Mouse (Mus musculus) testis, adult 2 months (tissue): Measurements from ENCODE around the gene Hephl1.

Source experiments
- CTCF ChIP-seq: fragments of 200-500 bp; IDR thresholded peaks from 2 replicates; pipeline ENCODE4 v1.5.1; 2012; ENCODE audit warnings: low read depth, mild to moderate bottlenecking, inconsistent platforms, low read length, moderate library complexity; ENCODE audit not compliant: control insufficient read depth, insufficient read depth, insufficient replicate concordance
- POLR2A ChIP-seq: fragments of 200-500 bp; IDR thresholded peaks from 2 replicates; pipeline ENCODE4 v1.6.1; 2012; ENCODE audit warnings: low read depth, mild to moderate bottlenecking, inconsistent platforms, low read length, moderate library complexity; ENCODE audit not compliant: control insufficient read depth

DNA sequence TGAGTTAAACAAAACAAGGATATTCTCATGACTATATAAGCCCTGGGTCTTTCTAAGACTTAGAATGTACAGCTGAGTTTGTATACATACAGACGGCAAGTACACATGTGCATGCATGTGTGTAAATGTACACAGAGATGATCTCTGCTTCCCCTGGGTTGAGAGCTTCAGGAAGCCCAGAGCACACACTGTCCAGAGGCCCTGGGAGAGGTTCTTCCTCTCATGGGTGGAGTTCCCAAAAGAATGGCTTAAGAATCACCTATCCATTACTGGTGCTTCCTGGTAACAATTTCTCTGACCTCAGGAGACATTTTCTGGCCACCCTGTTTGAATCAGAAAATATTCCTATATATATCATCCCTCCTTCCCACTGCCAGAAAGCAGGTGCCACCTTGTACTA lies 28.6 kb upstream of the Hephl1 start:
- TF ChIP-seq CTCF (no peak), POLR2A (no peak)
